Mouse (Mus musculus) ES-E14 (cell line): ENCODE data around the gene Cyp26b1. TPM values are rescaled to one million over a fixed set of nuclear protein-coding genes. Genes with fewer than 3 reads are reported as not detected.

Experiments used
- DNase-seq: peaks from one replicate; pipeline ENCODE4 v3.0.0-alpha.2; 2013; ENCODE audit warnings: low read depth, low spot score
- H3K27ac ChIP-seq: 2 replicates; pipeline ENCODE4 v1.5.1; 2012; ENCODE audit warnings: low read depth, mild to moderate bottlenecking, low read length, moderate library complexity, mixed read lengths; ENCODE audit not compliant: poor library complexity, insufficient read depth, severe bottlenecking
- H3K36me3 ChIP-seq: 2 replicates; pipeline ENCODE4 v1.6.1; 2012; ENCODE audit warnings: mild to moderate bottlenecking, low read length, moderate library complexity, mixed read lengths; ENCODE audit not compliant: control insufficient read depth, poor library complexity, insufficient read depth, severe bottlenecking
- H3K4me1 ChIP-seq, 2 experiments: fragments of 150-350 bp in 1 of 2; sonication (generic) in 1 of 2; 2 replicates each; pipeline ENCODE4 v1.6.1; 2012; ENCODE audit warnings: low read length in 2 of 2, mild to moderate bottlenecking in 1 of 2, mixed read lengths in 1 of 2; ENCODE audit not compliant: control insufficient read depth in 2 of 2, insufficient read depth in 2 of 2, poor library complexity in 1 of 2
- H3K4me3 ChIP-seq, 2 experiments: fragments of 150-350 bp in 1 of 2; sonication (generic) in 1 of 2; 2 replicates each; pipeline ENCODE4 v1.5.1; 2012; ENCODE audit warnings: low read length in 2 of 2, low read depth in 1 of 2, mild to moderate bottlenecking in 1 of 2, mixed read lengths in 1 of 2; ENCODE audit not compliant: insufficient read depth in 1 of 2, poor library complexity in 1 of 2, severe bottlenecking in 1 of 2
- H3K9ac ChIP-seq: 2 replicates; pipeline ENCODE4 v1.6.1; 2012; ENCODE audit warnings: low read depth, mild to moderate bottlenecking, low read length, mixed read lengths; ENCODE audit not compliant: poor library complexity, insufficient read depth, severe bottlenecking
- H3K9me3 ChIP-seq: fragments of 150-350 bp; sonication (generic); 2 replicates; pipeline ENCODE4 v1.6.1; 2012; ENCODE audit warnings: low read depth, mild to moderate bottlenecking, low read length; ENCODE audit not compliant: control insufficient read depth, insufficient read depth
- CHD2 ChIP-seq: IDR thresholded peaks from 2 replicates; pipeline ENCODE4 v1.6.1; 2014; ENCODE audit warnings: mild to moderate bottlenecking, low read depth, low read length, inconsistent platforms
- HCFC1 ChIP-seq: IDR thresholded peaks from 2 replicates; pipeline ENCODE4 v1.6.1; 2012; ENCODE audit warnings: low read length, inconsistent platforms, borderline replicate concordance; ENCODE audit not compliant: insufficient read depth
- MAFK ChIP-seq: IDR thresholded peaks from 2 replicates; pipeline ENCODE4 v1.6.1; 2014; ENCODE audit warnings: mild to moderate bottlenecking, low read depth, low read length, inconsistent platforms; ENCODE audit not compliant: insufficient read depth
- ZC3H11A ChIP-seq: IDR thresholded peaks from 2 replicates; pipeline ENCODE4 v1.6.1; 2012; ENCODE audit warnings: low read depth, mild to moderate bottlenecking, inconsistent platforms, low read length, borderline replicate concordance
- ZNF384 ChIP-seq: IDR thresholded peaks from 2 replicates; pipeline ENCODE4 v1.6.1; 2012; ENCODE audit warnings: low read depth, low read length, inconsistent platforms
- in situ Hi-C, 2 experiments: fragments of 600-800 bp; cut with MboI; formaldehyde crosslinking; loops; one replicate each; pipeline ENCODE4 v1.15.1; 2025; ENCODE audit warnings: low sequenced_read_pairs in 2 of 2, inconsistent platforms in 1 of 2; ENCODE audit not compliant: unreplicated experiment in 2 of 2
- total RNA-seq: library from RNA; depleted of rRNA; stranded (reverse); fragments of 300-350 nt; gene quantifications from 2 replicates; pipeline ENCODE4 v1.2.3, GENCODE M21; 2012

Gene Cyp26b1
- total RNA-seq, 1 experiment = 0.54 TPM

- Histone ChIP-seq H3K9me3 (no peaks in the 10 kb centered on the region), H3K27ac (no peak overlapping the region), H3K9ac (no peak overlapping the region), H3K4me1 (no peaks in the 10 kb centered on the region), H3K36me3 (no peaks in the 10 kb centered on the region), H3K4me3 (no peak overlapping the region)
- TF ChIP-seq ZNF384 (no peak), MAFK (no peak), CHD2 (no peak), HCFC1 (no peak), ZC3H11A (no peak)
- in situ Hi-C loops = no loop called here
- DNase-seq = no peak
These were observed 43.8 kb downstream of the Cyp26b1 start for GRCm38 (mm10) chr6:84549852-84550437.

GRCm38 (mm10) chr6:84545428-84545827 lies 48.3 kb downstream of the Cyp26b1 start:
- no peak overlapping the region for H3K9ac ChIP-seq
- no peaks in the 10 kb centered on the region for H3K9me3 ChIP-seq
- DNase-seq = no peak
- TF ChIP-seq ZNF384 (no peak), HCFC1 (no peak), ZC3H11A (no peak), CHD2 (no peak), MAFK (no peak)
- H3K27ac ChIP-seq = no peak overlapping the region
- H3K4me3 ChIP-seq = no peak overlapping the region
- no peaks in the 10 kb centered on the region for H3K36me3 ChIP-seq
- H3K4me1 ChIP-seq = 0 out of 4 replicates have a peak, but pooled peaks cover 0 to 2% of the 10 kb centered on the region in 2 experiments
- in situ Hi-C loops = no loop called here

- Histone ChIP-seq H3K9ac (no peak overlapping the region), H3K27ac (no peak overlapping the region), H3K36me3 (no peaks in the 10 kb centered on the region), H3K9me3 (no peaks in the 10 kb centered on the region), H3K4me1 (0 out of 4 replicates have a peak, but pooled peaks cover 0 to 2% of the 10 kb centered on the region in 2 experiments), H3K4me3 (no peak overlapping the region)
- TF ChIP-seq CHD2 (no peak), ZNF384 (no peak), MAFK (no peak), HCFC1 (no peak), ZC3H11A (no peak)
- in situ Hi-C loops = no loop called here
- no peak for DNase-seq
These were observed 49.3 kb downstream of the Cyp26b1 start for GRCm38 (mm10) chr6:84544359-84544758.

- Histone ChIP-seq H3K27ac (no peak overlapping the region), H3K4me1 (0 out of 4 replicates have a peak, but pooled peaks cover 0 to 2% of the 10 kb centered on the region in 2 experiments), H3K4me3 (no peak overlapping the region), H3K9ac (no peak overlapping the region), H3K36me3 (no peaks in the 10 kb centered on the region), H3K9me3 (no peaks in the 10 kb centered on the region)
- in situ Hi-C loops = no loop called here
- TF ChIP-seq HCFC1 = no peak
- TF ChIP-seq CHD2 = no peak
- no peak for TF ChIP-seq ZNF384
- no peak for TF ChIP-seq ZC3H11A
- no peak for TF ChIP-seq MAFK
- peak; percentile 51 for DNase-seq
These were observed 50.2 kb downstream of the Cyp26b1 start for GRCm38 (mm10) chr6:84543516-84543915.

- Histone ChIP-seq H3K36me3 (no peaks in the 10 kb centered on the region), H3K9ac (no peak overlapping the region), H3K4me3 (no peak overlapping the region), H3K4me1 (0 out of 4 replicates have a peak, but pooled peaks cover 0 to 2% of the 10 kb centered on the region in 2 experiments), H3K27ac (no peak overlapping the region), H3K9me3 (no peaks in the 10 kb centered on the region)
- in situ Hi-C loops = no loop called here
- DNase-seq = no peak
- TF ChIP-seq HCFC1 (no peak), ZC3H11A (no peak), CHD2 (no peak), ZNF384 (no peak), MAFK (no peak)
These were observed 53.8 kb downstream of the Cyp26b1 start for GRCm38 (mm10) chr6:84539924-84540323.
